Mouse (Mus musculus): ENCODE measurements at regions not wholly inside any gene's neighbourhood (a gene's known extent, or its start where the extent isn't known, plus 50 kb on each side); places are given as distances from the start of the nearest gene placed in this dataset.
A peak's percentile ranks its signal among the peaks of the same experiment; 100 is the strongest.
"Not testable (repeated sequence)": the region's sequence is repeated elsewhere in the genome, so short reads cannot be mapped to it uniquely, and the experiment has no call there.

DNA sequence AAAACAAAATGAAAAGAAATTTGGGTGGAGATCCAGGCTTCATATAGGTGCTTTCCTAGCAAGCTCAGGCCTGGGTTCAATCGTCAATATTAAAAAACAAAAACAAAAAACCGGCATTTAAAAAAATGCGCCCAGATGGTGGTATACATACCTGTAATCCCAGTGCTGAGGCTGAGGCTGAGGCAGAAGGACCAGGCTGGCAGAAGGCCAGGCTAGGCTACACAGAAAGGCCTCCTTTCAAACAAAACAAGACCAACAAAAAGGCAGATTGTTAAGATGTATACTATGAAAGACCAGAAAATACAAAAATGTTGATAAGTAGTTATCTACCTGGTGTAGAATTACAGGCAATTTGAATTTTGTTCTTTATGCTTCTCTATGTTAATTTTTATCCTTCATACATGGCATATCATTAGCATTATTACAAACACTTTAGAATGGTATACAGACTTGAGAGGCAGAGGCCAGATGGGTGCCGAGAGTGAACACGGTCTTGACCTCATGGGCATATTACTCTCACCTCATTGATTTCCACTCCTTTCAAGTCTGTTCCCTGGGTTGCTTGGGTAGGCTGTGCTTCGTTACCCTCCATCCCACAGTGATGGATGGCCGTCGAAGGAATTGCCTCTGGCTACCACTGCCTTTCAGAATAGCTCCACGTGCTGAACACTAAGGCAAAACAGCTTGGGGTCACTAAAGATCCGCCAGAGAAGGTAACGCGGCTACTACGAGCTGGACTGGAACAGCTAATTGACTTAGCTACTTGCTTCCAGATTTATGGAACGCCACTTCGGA lies 339.6 kb upstream of the Gm6657 start:
- DNase-seq (ENCODE audit: low spot score), result no peak

- DNase-seq (ENCODE audit: low spot score), result no peak
Measured at GRCm38 (mm10) chr12:77855796-77856195, 338.2 kb upstream of the Gm6657 start.

- no peak for DNase-seq (ENCODE audit: low spot score)
Measured at GRCm38 (mm10) chr12:77857281-77857680, 336.8 kb upstream of the Gm6657 start.

GRCm38 (mm10) chr12:77860769-77861557 lies 333.1 kb upstream of the Gm6657 start:
- no peak for DNase-seq (ENCODE audit: low spot score)

DNA sequence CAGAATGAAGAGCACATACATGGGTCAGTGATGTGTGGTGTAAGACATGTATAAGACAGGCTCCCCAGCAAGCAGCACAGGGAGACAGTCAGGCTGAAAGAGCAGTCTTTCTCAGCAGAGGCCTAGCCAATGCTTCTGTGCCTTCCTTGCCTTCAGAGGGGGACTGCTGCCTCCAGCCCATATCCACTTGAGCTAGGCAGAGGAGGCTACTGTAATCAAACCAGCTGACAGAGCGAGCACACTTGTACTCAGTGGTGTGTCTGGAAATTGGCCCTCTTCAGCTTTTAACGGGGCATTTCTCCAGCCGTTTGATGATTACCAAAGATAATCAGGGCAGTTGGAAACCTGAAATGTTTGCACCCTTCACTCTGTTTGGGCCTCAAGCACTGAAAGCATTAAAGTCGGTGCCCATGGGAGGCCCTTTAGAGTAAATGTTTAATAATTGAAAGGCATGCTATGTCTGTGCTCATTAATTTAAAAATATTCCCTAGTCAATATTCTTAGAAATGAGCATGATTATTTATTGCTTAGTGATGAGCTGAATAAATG lies 326.0 kb upstream of the Gm6657 start:
- no peak for DNase-seq (ENCODE audit: low spot score)

GRCm38 (mm10) chr12:77869296-77869695 lies 324.7 kb upstream of the Gm6657 start:
- DNase-seq (ENCODE audit: low spot score), result no peak

GRCm38 (mm10) chr12:77887335-77887734 lies 306.7 kb upstream of the Gm6657 start:
- DNase-seq (ENCODE audit: low spot score), result no peak

DNA sequence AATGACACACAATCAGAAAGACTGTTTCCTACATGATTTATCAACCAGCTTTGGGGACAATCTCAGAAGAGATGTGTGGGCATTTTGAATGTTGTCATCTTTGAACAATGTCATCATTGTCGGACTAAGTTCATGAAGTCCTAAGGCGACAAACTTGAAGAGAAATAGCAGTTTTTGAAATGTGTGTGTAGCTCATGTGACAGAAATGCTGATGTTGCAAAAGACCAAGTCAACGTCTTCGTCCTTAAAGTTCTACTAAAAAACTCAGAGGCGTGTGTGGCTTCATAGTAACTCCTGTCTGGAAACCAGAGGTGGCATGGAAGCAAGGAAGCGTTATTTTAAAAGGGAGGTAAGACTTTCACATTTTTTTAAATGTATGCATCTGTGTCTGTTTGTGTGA lies 302.6 kb upstream of the Gm6657 start:
- DNase-seq (ENCODE audit: low spot score), result no peak

GRCm38 (mm10) chr12:77894238-77894637 lies 299.8 kb upstream of the Gm6657 start:
- DNase-seq (ENCODE audit: low spot score), result no peak

- DNase-seq (ENCODE audit: low spot score), result no peak
Measured at GRCm38 (mm10) chr12:77895508-77895907, 298.5 kb upstream of the Gm6657 start.

GRCm38 (mm10) chr12:77898974-77899373 lies 295.1 kb upstream of the Gm6657 start:
- DNase-seq (ENCODE audit: low spot score), result not testable (repeated sequence)

DNA sequence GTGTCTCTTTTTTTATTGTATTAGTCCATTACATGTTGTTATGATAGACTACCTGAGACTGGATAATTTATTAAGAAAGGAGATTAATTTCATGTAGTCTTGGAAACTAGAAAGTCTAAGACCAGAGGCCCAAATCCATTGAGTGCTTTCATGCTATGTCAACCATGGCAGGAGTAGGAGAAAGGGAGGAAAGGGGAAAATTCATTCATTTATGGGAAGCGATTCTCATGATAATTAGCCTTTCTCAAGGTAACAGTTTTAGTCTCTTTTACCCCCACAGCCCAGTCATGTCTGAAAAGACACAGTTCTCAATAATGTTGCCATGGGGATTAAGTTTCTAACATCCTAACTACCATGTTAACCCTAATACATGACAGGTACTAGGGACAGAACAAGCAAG lies 292.8 kb upstream of the Gm6657 start:
- DNase-seq (ENCODE audit: low spot score), result no peak

GRCm38 (mm10) chr12:77912863-77913554 lies 281.0 kb upstream of the Gm6657 start:
- DNase-seq (ENCODE audit: low spot score), result no peak

DNA sequence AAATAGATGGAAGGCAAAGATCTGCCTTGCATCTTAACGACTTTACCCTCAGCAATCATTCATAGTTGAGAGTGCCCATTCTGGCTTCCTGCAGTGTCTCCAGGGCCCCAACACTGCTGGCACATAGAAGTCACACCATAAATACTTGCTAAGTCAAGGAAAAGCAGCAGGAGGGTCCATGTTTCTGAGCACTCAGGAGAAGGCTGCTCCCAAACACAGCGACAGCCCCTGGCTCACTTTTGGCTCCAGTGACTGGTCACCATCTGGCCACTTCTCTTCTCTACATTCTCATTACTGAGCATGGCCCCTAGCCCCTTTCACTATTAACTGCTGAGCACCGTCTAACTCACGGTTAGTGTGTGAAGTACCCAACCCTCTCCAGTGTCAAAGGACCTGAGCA lies 265.3 kb upstream of the Gm6657 start:
- DNase-seq (ENCODE audit: low spot score), result no peak

GRCm38 (mm10) chr12:77929571-77929970 lies 264.5 kb upstream of the Gm6657 start:
- no peak for DNase-seq (ENCODE audit: low spot score)

- no peak for DNase-seq (ENCODE audit: low spot score)
Measured at GRCm38 (mm10) chr12:77943960-77944359, 250.1 kb upstream of the Gm6657 start.

DNA sequence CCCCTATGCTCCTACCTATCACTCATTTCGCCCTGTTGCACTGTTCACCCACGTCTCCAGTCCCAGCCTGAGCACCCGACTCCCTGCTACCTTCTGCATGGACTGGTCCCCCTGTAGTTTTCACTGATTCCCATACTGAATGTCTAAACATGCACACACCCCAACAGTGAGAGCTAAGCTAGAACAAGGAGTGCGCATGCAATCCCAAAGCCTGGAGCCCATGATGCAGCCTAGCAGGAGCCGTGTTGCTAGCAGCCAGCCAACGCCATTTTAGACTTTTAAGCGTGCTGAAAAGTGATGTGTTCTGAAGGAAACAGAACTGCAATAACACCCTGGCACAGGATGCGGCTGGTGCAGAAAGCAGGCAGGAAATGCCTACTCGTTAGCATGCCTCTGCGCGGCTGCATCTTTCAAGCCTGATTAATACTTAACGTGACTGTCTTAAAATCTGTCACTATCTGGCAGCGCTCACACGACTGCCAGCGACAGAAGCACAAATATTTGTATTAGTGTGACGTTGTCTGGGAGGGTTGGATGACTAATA lies 244.5 kb upstream of the Gm6657 start:
- peak; percentile 35 for DNase-seq (ENCODE audit: low spot score)

DNA sequence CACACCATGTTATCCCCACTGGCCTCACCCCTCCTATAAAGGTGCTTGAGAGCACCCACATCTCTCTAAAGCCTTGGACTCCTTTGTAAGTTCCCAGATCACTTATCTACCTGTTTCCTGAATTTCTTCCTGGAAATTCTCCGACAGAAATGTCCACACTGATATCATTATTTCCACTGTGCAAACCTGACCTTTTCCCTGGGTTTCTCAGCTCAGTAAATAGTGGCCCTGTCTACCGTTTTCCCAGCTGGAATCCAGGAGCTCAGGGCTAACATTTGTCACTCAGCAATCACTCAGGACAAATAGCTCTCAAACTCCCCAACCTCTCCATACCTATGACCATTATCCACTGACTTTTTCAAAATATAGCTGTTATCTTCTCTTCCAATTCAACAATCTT lies 241.6 kb upstream of the Gm6657 start:
- DNase-seq (ENCODE audit: low spot score), result no peak

DNA sequence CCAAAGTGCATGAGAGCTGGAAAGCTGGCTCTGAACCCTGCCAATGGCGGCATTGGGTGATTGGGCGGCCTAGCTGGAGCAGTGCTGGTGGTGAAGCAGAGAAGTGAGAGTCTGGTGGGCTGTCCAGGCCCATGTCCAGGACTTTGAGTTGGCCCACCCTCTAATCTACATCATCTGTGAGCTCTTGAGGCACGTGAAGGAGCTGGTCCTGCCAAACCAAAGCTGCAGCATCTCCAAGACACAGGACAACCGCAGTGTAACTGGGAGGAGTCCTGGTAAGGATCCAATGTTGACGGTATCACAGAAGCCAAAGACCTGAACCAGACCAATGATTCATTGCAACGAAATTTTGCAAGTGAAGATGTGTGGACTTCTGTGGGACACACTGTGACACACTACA lies 231.4 kb upstream of the Gm6657 start:
- DNase-seq (ENCODE audit: low spot score), result no peak

DNA sequence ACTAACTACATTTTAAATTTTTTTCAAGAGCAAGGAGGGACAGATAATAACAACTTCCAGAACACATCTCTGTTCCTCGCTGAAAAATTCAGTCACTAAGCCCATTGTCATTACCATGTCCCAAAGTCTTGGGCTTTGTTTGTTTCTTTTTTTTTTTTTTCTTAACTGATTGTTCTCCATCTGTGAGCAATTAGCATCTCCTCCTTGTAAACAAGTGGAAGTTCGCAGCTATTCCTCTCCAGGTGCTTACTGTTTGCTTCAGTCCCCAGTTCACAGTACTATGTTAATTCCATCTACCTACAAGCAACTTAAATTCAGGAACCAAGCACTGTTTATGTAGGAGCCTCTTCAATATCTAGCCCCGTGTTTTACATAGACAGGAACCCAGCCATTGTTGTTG lies 225.5 kb upstream of the Gm6657 start:
- no peak for DNase-seq (ENCODE audit: low spot score)

GRCm38 (mm10) chr12:77970026-77970425 lies 224.0 kb upstream of the Gm6657 start:
- no peak for DNase-seq (ENCODE audit: low spot score)

DNA sequence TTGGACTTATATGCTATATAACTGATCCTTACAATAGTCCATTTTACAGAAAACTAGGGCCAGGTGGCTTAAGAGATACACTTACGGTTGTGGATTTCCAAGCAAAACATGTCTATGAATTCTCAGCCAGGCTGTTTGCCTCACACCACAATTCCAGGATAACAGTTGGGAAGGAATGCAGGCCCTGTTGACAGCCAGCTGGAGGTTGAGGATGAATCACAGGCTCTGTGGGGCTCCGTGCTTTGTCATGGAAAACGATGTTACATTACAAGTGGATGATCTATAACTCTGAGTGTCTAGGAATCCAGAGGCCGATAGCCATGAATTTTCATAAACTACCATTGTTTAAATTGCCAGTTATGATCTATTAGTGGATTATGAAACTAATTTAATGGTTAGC lies 221.9 kb upstream of the Gm6657 start:
- no peak for DNase-seq (ENCODE audit: low spot score)
